Mouse (Mus musculus): ENCODE results near the gene Olfr709-ps1. TPM values are rescaled to one million over a fixed set of nuclear protein-coding genes. Genes with fewer than 3 reads are reported as not detected.
"Not testable (repeated sequence)": the region's sequence is repeated elsewhere in the genome, so short reads cannot be mapped to it uniquely, and the experiment has no call there.

Olfr709-ps1 gene
- not detected for total RNA-seq (2021)

- no peak for DNase-seq
- intact Hi-C loops (cut with DNase I), result no loop called here
These were observed at the start of gene Olfr709-ps1 for GRCm38 (mm10) chr7:106932119-106932518. TSS of gene Olfr709-ps1 (minus strand) at chr7:106932219.

GRCm38 (mm10) chr7:106975353-106975752, 43.3 kb upstream of the Olfr709-ps1 start, which contains the start of gene Olfr711:
TSS of gene Olfr711 (minus strand) at chr7:106975453.
- no peak for DNase-seq
- intact Hi-C loops (cut with DNase I), result no loop called here

DNA sequence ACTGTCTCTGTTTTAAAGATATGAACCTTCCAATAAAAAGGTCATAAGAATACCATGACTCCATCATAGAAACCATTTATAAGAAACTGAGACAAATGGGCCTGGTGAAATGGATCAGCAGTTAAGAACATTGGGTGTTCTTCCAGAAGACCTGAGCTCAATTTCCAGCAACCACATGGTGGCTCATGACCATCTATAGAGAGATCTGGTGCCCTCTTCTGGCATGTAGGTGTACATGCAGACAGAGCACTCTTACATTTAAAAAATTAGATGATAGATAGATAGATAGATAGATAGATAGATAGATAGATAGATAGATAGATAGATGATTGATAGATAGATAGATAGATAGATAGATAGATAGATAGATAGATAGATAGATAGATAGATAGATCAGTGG, 35.5 kb upstream of the Olfr709-ps1 start:
- intact Hi-C loops (cut with DNase I); DNase-seq: not testable (repeated sequence)

DNA sequence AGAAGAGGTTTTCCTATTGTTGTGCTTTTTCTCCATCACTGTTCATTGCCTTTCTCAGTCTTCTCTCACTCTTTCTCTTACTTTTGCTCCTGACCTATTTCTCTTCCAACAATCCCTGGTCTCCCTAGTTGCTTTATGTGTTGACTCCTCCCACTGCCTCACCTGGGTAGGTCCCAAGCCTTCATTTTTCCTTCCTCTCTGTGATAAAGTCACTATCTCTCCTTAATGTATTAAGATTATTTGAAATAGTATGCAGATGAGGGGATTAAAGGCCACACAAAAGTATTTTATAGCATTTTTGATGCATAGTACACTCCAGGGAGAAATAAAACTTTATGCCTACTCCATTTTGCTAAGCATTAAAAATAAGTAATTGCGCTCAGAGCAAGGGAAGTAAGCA, 31.8 kb upstream of the Olfr709-ps1 start, which contains the start of gene Olfr6:
Gene Olfr6, minus strand, starts transcription at position 101 of the 400 bp plus-strand sequence.
- intact Hi-C loops (cut with DNase I), result no loop called here
- DNase-seq, result no peak

DNA sequence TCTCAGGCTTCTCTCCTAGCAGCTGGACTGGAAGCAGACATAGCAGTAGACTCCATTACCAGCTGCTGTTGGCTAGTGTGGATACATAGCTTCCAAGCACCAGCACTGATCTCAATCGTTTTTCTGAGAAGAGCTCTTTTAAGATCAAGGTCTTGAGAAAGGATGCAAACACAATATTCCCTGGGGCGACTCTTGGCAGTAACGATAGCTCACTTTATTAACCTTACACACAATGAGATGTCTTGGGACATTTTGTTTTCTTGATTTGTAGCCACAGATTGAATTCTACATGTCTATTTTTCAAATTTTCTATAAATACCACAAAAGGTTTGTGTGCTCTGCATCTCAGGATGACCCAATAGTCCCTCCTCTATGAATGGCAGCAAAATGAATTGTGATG, 16.2 kb upstream of the Olfr709-ps1 start, which contains the start of gene Olfr710:
Gene Olfr710, minus strand, starts transcription at position 101 of the 400 bp plus-strand sequence.
- intact Hi-C loops (cut with DNase I), result no loop called here
- DNase-seq, result no peak

DNA sequence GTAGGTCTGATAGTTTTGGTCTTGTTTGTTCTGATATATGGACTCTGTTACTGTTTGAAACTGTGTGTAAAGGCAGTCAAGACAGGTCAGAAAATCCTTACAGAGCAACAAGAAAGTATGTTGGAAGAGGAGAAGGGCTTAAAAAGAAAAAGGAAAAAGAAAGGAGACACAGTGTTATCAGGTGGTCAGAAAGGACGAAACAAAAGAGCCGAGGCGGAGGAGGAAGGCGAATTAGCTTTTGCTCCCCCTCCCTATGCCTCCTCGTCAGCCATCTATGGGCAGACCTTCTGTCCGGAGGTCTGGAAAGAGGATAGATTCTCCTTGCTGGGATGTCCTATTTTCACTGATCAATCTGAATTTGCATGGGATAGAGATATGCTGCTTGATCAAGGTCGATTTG, 11.1 kb downstream of the Olfr709-ps1 start:
- intact Hi-C loops (cut with DNase I), result not testable (repeated sequence)
- DNase-seq, result peak in 1 of 2 experiments; percentile 2

DNA sequence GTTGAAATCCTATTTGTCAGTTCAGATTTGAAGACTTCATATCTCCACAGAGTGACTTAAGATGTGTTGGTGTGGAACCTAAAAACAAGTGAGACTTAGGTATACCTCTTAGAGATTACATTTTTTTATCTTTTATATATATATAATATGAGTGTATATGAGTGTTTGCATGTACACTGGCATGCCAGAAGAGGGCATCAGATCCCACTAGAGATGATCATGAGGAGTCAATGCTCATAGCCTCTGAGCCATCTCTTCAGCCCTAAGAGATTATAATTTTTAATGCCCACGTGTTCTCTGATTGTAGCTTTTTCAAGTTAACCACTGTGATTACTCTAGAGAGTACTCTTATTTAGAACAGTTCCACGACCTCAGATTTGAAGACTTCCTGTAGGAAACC, 24.3 kb downstream of the Olfr709-ps1 start, which contains the start of gene Olfr1532-ps1:
Gene Olfr1532-ps1, plus strand, starts transcription at position 326 of the 400 bp plus-strand sequence.
- intact Hi-C loops (cut with DNase I), result no loop called here
- no peak for DNase-seq

GRCm38 (mm10) chr7:106901141-106901540, 30.9 kb downstream of the Olfr709-ps1 start, which contains the start of gene Olfr707:
TSS of gene Olfr707 (minus strand) at chr7:106901241.
- intact Hi-C loops (cut with DNase I); DNase-seq: not testable (repeated sequence)

- no peak for DNase-seq
- intact Hi-C loops (cut with DNase I), result no loop called here
These were observed 44.0 kb downstream of the Olfr709-ps1 start, which contains the start of gene Olfr706 for GRCm38 (mm10) chr7:106888062-106888461. TSS of gene Olfr706 (minus strand) at chr7:106888162.

DNA sequence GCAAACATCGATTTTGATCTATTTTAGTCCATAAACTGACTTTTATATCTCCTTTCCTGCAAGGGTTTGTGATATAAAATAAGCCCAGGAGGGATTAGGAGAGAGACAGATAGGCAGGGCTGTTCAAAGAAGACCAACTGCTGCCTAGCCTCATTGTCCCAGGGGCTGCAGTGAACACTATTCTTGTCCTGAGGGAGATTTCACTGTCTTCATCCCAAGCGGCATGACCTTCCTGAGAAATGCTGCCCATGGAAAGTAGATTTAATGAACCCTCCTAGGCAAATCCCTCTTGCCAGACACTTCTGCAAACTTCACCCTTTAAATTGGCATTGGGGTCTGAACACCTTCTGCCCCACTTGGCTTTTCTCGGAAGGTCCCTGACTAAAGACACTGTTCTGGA, 55.2 kb downstream of the Olfr709-ps1 start, which contains the start of gene Olfr705:
Gene Olfr705, minus strand, starts transcription at position 101 of the 400 bp plus-strand sequence.
- intact Hi-C loops (cut with DNase I), result no loop called here
- no peak for DNase-seq

Other genes with a start within 250 kb of the Olfr709-ps1 start
- not detected for gene Olfr694, start 240.4 kb downstream of the Olfr709-ps1 start, total RNA-seq (2021)
- gene Olfr695, start 215.8 kb downstream of the Olfr709-ps1 start, total RNA-seq (2021), result not detected
- not detected for gene Olfr697, start 189.8 kb downstream of the Olfr709-ps1 start, total RNA-seq (2021)
- not detected for gene Olfr698, start 176.8 kb downstream of the Olfr709-ps1 start, total RNA-seq (2021)
- gene Olfr699, start 139.0 kb downstream of the Olfr709-ps1 start, total RNA-seq (2021), result not detected
- gene Olfr700, start 123.4 kb downstream of the Olfr709-ps1 start, total RNA-seq (2021), result not detected
- gene Olfr701, start 118.1 kb downstream of the Olfr709-ps1 start, total RNA-seq (2021), result not detected
- not detected for gene Olfr702, start 98.3 kb downstream of the Olfr709-ps1 start, total RNA-seq (2021)
- gene Olfr703, start 88.9 kb downstream of the Olfr709-ps1 start, total RNA-seq (2021), result not detected
- gene Olfr704, start 69.0 kb downstream of the Olfr709-ps1 start, total RNA-seq (2021), result not detected
- gene Olfr705, start 55.3 kb downstream of the Olfr709-ps1 start, total RNA-seq (2021), result not detected
- gene Olfr706, start 44.1 kb downstream of the Olfr709-ps1 start, total RNA-seq (2021), result not detected
- not detected for gene Olfr707, start 31.0 kb downstream of the Olfr709-ps1 start, total RNA-seq (2021)
- not detected for gene Olfr1532-ps1, start 24.2 kb downstream of the Olfr709-ps1 start, total RNA-seq (2021)
- not detected for gene Olfr710, start 16.1 kb upstream of the Olfr709-ps1 start, total RNA-seq (2021)
- not detected for gene Olfr6, start 31.7 kb upstream of the Olfr709-ps1 start, total RNA-seq (2021)
- not detected for gene Olfr711, start 43.2 kb upstream of the Olfr709-ps1 start, total RNA-seq (2021)
- gene Olfr2, start 73.9 kb upstream of the Olfr709-ps1 start, total RNA-seq (2021), result not detected
- not detected for gene Olfr713, start 99.0 kb upstream of the Olfr709-ps1 start, total RNA-seq (2021)
- not detected for gene Olfr714, start 138.8 kb upstream of the Olfr709-ps1 start, total RNA-seq (2021)
- gene Olfr17, start 161.0 kb upstream of the Olfr709-ps1 start, total RNA-seq (2021), result not detected
- not detected for gene Olfr715b, start 178.2 kb upstream of the Olfr709-ps1 start, total RNA-seq (2021)
- gene Olfr715, start 198.9 kb upstream of the Olfr709-ps1 start, total RNA-seq (2021), result not detected
- gene Olfr716, start 206.1 kb upstream of the Olfr709-ps1 start, total RNA-seq (2021), result not detected
- not detected for gene Nlrp14, start 234.8 kb upstream of the Olfr709-ps1 start, total RNA-seq (2021)

Data from heart, postnatal 10 days (tissue).